Mouse (Mus musculus): Measurements from ENCODE around the gene Camk1. TPM values are rescaled to one million over a fixed set of nuclear protein-coding genes. Genes with fewer than 3 reads are reported as not detected.
"Not testable (repeated sequence)": the region's sequence is repeated elsewhere in the genome, so short reads cannot be mapped to it uniquely, and the experiment has no call there.

The Camk1 gene
- total and polyA plus RNA-seq, 2 experiments = 15.6 to 16.1 TPM

DNA sequence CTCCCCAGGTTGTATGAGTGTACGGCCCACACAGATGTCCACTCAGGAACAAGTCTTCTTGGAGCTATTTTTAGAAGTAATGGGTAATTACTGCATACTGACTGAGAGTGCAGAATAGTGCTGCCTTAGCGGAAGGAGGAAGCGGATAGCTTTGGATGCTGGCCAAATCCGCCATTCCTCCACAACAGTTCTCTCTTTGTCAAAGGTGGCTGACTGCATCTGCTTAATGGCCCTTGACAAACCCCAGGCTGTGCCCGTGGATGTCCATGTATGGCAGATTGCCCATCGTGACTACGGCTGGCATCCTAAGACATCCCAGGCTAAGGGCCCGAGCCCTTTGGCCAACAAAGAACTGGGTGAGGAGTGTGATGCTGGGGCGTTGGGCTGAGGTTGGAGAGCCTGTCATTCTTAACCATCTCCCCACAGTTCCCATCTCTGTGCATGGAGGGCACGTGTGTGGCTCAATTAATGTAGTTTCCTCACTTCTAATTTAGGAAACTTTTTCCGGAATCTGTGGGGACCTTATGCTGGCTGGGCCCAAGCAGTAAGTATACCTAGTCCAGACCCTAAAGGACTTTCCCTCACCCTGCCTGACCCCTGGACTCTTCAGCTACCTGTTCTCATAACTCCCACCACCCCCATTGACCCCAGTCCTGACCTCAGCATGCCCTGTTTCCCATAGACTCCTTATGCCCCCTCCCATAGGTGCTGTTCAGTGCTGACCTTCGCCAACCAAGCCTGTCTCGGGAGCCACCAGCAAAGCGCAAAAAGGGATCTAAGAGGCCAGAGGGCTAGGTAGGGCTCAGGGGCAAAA, 10.4 kb downstream of the Camk1 start:
- peaks cover 22% of the 10 kb centered on the region; the same call in 1 of the 2 replicates for H3K36me3 ChIP-seq (ENCODE audit: control insufficient read depth, insufficient read depth, low read length)
- H3K79me2 ChIP-seq (ENCODE audit: control insufficient read depth, insufficient read depth, low read length) = no peaks in the 10 kb centered on the region
- TF ChIP-seq POLR2A (IDR thresholded peaks at IDR 0.05; ENCODE audit: extremely low read depth, insufficient read depth, low read length) (no peak), CTCF (IDR thresholded peaks at IDR 0.05; ENCODE audit: low read depth, low read length) (no peak)
- no peaks in the 10 kb centered on the region for H3K4me1 ChIP-seq (ENCODE audit: control insufficient read depth, insufficient read depth, low read length)
- H3K9ac ChIP-seq (ENCODE audit: low read depth, low read length) = no peak overlapping the region
- H3K27me3 ChIP-seq (ENCODE audit: control insufficient read depth, insufficient read depth, low read length) = no peaks in the 10 kb centered on the region
- H3K27ac ChIP-seq (replicated peaks; ENCODE audit: insufficient read depth, low read depth, low read length) = peak overlapping the region; percentile 11; the same call in 1 of the 2 replicates
- no peak overlapping the region for H3K4me3 ChIP-seq (ENCODE audit: insufficient read depth, low read depth, low read length)
- peak; percentile 45 for DNase-seq (ENCODE audit: extremely low read depth, low read depth, low spot score)
- WGBS = 75% methylated on average over 14 of the region's 14 CpGs

DNA sequence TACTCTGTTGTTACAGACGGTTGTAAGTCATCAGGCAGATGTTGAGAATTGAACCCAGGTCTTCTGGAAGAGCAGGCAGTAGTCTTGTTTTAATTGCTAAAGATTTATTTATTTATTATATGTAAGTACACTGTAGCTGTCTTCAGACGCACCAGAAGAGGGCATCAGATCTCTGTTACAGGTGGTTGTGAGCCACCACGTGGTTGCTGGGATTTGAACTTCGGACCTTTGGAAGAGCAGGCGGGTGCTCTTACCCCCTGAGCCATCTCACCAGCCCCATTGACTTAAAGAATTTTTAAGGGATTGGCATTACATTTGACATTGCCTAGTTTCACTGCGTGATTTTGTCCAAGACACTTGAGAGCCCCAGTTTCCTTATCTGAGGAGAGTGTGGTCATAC, 11.1 kb downstream of the Camk1 start:
- peaks cover 20% of the 10 kb centered on the region; the same call in 1 of the 2 replicates for H3K36me3 ChIP-seq (ENCODE audit: control insufficient read depth, insufficient read depth, low read length)

DNA sequence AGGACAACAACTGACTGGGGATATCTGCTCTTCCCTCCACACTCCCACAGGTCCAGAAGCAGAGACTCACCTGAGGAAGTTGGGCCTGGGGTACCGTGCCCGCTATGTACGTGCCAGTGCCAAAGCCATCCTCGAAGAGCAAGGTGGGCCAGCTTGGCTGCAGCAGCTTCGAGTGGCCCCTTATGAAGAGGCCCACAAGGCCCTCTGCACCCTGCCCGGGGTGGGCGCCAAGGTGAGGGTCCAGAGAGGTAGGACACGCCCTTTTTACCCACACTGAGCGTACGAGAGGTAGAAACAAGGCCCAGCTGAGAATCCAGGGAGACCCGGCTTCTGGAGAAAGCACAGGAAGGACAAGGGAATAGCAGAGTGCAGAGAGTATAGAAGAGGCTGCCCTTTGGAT, 12.1 kb downstream of the Camk1 start:
- no peak for DNase-seq (ENCODE audit: extremely low read depth, low read depth, low spot score)
- no peak overlapping the region for H3K9ac ChIP-seq (ENCODE audit: low read depth, low read length)
- H3K27me3 ChIP-seq (ENCODE audit: control insufficient read depth, insufficient read depth, low read length) = no peaks in the 10 kb centered on the region
- WGBS = 92% methylated on average over 11 of the region's 11 CpGs
- no peaks in the 10 kb centered on the region for H3K79me2 ChIP-seq (ENCODE audit: control insufficient read depth, insufficient read depth, low read length)
- H3K36me3 ChIP-seq (ENCODE audit: control insufficient read depth, insufficient read depth, low read length) = peaks cover 18% of the 10 kb centered on the region; the same call in 1 of the 2 replicates
- no peak overlapping the region for H3K4me3 ChIP-seq (ENCODE audit: insufficient read depth, low read depth, low read length)
- H3K4me1 ChIP-seq (ENCODE audit: control insufficient read depth, insufficient read depth, low read length) = no peaks in the 10 kb centered on the region; the same call in 1 of the 2 replicates
- no peak overlapping the region for H3K27ac ChIP-seq (replicated peaks; ENCODE audit: insufficient read depth, low read depth, low read length)
- TF ChIP-seq CTCF (IDR thresholded peaks at IDR 0.05; ENCODE audit: low read depth, low read length) = no peak
- no peak for TF ChIP-seq POLR2A (IDR thresholded peaks at IDR 0.05; ENCODE audit: extremely low read depth, insufficient read depth, low read length)

More for the DNA sequence above, 11.1 kb downstream of the Camk1 start:
- H3K4me1 ChIP-seq (ENCODE audit: control insufficient read depth, insufficient read depth, low read length); DNase-seq (ENCODE audit: extremely low read depth, low read depth, low spot score); H3K9ac ChIP-seq (ENCODE audit: low read depth, low read length); H3K27ac ChIP-seq (replicated peaks; ENCODE audit: insufficient read depth, low read depth, low read length); H3K79me2 ChIP-seq (ENCODE audit: control insufficient read depth, insufficient read depth, low read length); H3K27me3 ChIP-seq (ENCODE audit: control insufficient read depth, insufficient read depth, low read length); H3K4me3 ChIP-seq (ENCODE audit: insufficient read depth, low read depth, low read length): not testable (repeated sequence)
- 56% methylated on average over 6 of the region's 6 CpGs for WGBS

DNA sequence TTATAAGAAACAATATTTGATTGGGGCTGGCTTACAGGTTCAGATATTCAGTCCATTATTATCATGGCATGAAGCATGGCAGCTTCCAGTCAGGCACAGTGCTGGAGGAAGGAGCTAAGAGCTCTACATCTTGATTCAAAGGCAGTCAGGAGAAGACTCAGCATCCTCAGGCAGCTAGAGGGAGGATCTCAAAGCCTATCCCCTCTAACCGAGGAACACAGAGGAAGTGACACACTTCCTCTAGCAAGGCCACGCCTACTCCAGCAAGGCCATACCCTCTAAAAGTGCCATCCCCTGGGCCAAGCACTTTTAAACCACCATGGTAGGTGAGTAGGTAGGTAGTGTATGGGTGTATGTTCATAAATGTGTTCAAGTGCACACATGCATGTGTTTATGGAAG, 13.2 kb downstream of the Camk1 start:
- TF ChIP-seq CTCF (IDR thresholded peaks at IDR 0.05; ENCODE audit: low read depth, low read length) (no peak), POLR2A (IDR thresholded peaks at IDR 0.05; ENCODE audit: extremely low read depth, insufficient read depth, low read length) (no peak)
- H3K79me2 ChIP-seq (ENCODE audit: control insufficient read depth, insufficient read depth, low read length) = no peaks in the 10 kb centered on the region
- H3K4me3 ChIP-seq (ENCODE audit: insufficient read depth, low read depth, low read length) = no peak overlapping the region
- no peak overlapping the region for H3K27ac ChIP-seq (replicated peaks; ENCODE audit: insufficient read depth, low read depth, low read length)
- peaks cover 9% of the 10 kb centered on the region; the same call in 1 of the 2 replicates for H3K36me3 ChIP-seq (ENCODE audit: control insufficient read depth, insufficient read depth, low read length)
- DNase-seq (ENCODE audit: extremely low read depth, low read depth, low spot score) = no peak
- no peaks in the 10 kb centered on the region for H3K27me3 ChIP-seq (ENCODE audit: control insufficient read depth, insufficient read depth, low read length)
- whole genome bisulfite sequencing = 72% methylated on average over 2 of the region's 2 CpGs
- H3K9ac ChIP-seq (ENCODE audit: low read depth, low read length) = no peak overlapping the region
- H3K4me1 ChIP-seq (ENCODE audit: control insufficient read depth, insufficient read depth, low read length) = peaks cover 2% of the 10 kb centered on the region

DNA sequence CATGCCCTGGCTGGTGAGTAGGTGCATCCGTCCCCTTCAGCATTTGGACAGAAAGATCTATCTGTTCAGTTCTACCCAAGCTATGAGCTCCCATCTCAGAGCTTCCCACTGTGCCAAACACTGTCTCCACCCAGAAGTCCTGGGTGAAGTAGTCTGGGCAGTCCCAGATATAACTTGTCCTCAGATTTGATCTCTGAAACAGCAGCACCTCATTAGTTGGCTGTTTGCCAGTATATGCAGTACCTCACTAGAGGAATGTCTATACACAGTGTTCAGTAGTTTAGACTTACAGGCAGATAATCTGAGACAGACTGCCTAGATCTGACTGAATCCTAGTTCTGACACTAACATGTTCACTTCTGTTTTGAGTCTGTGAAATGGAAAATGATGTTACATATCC, 14.4 kb downstream of the Camk1 start:
- H3K4me3 ChIP-seq (ENCODE audit: insufficient read depth, low read depth, low read length) = no peak overlapping the region
- peaks cover 2% of the 10 kb centered on the region for H3K4me1 ChIP-seq (ENCODE audit: control insufficient read depth, insufficient read depth, low read length)
- no peaks in the 10 kb centered on the region for H3K27me3 ChIP-seq (ENCODE audit: control insufficient read depth, insufficient read depth, low read length)
- H3K9ac ChIP-seq (ENCODE audit: low read depth, low read length) = no peak overlapping the region
- 94% methylated on average over 1 of the region's 1 CpGs for WGBS
- peaks cover 11% of the 10 kb centered on the region; the same call in 1 of the 2 replicates for H3K36me3 ChIP-seq (ENCODE audit: control insufficient read depth, insufficient read depth, low read length)
- H3K79me2 ChIP-seq (ENCODE audit: control insufficient read depth, insufficient read depth, low read length) = no peaks in the 10 kb centered on the region
- no peak for DNase-seq (ENCODE audit: extremely low read depth, low read depth, low spot score)
- TF ChIP-seq CTCF (IDR thresholded peaks at IDR 0.05; ENCODE audit: low read depth, low read length) (no peak), POLR2A (IDR thresholded peaks at IDR 0.05; ENCODE audit: extremely low read depth, insufficient read depth, low read length) (no peak)
- no peak overlapping the region for H3K27ac ChIP-seq (replicated peaks; ENCODE audit: insufficient read depth, low read depth, low read length)

All from liver, adult 2 months (tissue).